6 mouse cellular contexts compared by ENCODE assay signal in the genomic region with DNA sequence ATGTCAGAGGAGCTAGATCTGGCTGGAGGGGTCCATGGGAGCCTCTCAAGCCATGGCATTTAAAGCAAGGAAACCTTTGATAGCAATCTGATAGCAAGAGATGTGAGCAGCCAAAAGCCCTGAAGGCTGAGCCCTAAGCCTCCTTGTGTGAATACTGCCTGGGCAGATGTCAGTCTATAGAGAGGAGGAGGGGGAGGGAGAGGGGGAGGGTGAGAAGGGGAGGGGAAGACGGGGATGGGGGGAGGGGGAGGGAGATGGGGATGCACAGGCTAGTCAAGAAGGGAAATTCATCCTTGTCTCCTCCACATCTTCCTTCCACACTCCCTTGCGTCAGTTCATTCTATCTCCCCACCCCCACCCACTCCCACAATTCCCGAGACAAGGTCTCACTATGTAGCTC.
"Had no signal": no experiment of that assay in that cellular context is flagged by ENCODE, and none has a peak within 500 bp of the region (broad histone marks: within the 10 kb centered on the region; RNA-seq: fewer than 3 reads in every experiment).

No protein-coding gene starts in this region.

- H3K4me2 ChIP-seq: liver, embryonic 11.5 days; liver, embryonic 15.5 days had no signal

- DNase-seq: thymus, adult 18-20 months; thymus, postnatal 25 days had no signal

- H3K4me1 ChIP-seq: liver, embryonic 15.5 days had no signal

- H3K36me3 ChIP-seq: intestine, embryonic 15.5 days; limb, embryonic 10.5 days; liver, embryonic 15.5 days had no signal

- H3K27ac ChIP-seq: intestine, embryonic 15.5 days; limb, embryonic 10.5 days; liver, embryonic 15.5 days had no signal

- H3K9ac ChIP-seq: intestine, embryonic 15.5 days; liver, embryonic 15.5 days had no signal

- H3K9me3 ChIP-seq: intestine, embryonic 15.5 days; limb, embryonic 10.5 days; liver, embryonic 15.5 days had no signal

- H3K4me3 ChIP-seq: intestine, embryonic 15.5 days; liver, embryonic 15.5 days had no signal
